In genomic region chr15:102665494-102665893, GRCm38 (mm10) we compare ENCODE assay signal across 10 mouse cellular contexts. TPM values are rescaled to one million over a fixed set of nuclear protein-coding genes. Genes with fewer than 3 reads are reported as not detected.
DNase-seq lines count a peak whose midpoint lies in the region; ATAC-seq lines count a peak whose summit lies in the region.
"Had no signal": no experiment of that assay in that cellular context is flagged by ENCODE, and none has a peak within 500 bp of the region (broad histone marks: within the 10 kb centered on the region; RNA-seq: fewer than 3 reads in every experiment).

No protein-coding gene starts in this region.

- intact Hi-C loops in heart, postnatal 14 days (cut with DNase I), result loop anchor here (5.0 kb wide), 2 partner anchors 73 to 138 kb away; no protein-coding TSS in a partner anchor

- peak; percentile 37 for DNase-seq in ovary, postnatal 14 days (ENCODE audit: low spot score)
- no peak for DNase-seq in ovary, adult 18-20 months (ENCODE audit: low spot score)
- peak; percentile 40 to 77 for DNase-seq in adrenal gland, adult (ENCODE audit: inconsistent age in 2 of 2, low spot score in 1 of 2)
- DNase-seq in embryo, embryonic 10 days (ENCODE audit: low spot score), result peak; percentile 72
- peak; percentile 65 to 70 for DNase-seq in heart, postnatal 14 days
- no peak for DNase-seq in liver, embryonic 11.5 days (ENCODE audit: low spot score)
- DNase-seq in retina, embryonic 14.5 days (ENCODE audit: low spot score), result peak; percentile 75
- peak; percentile 48 to 56 for DNase-seq in thymus, postnatal 36 days

- WGBS in liver, embryonic 11.5 days, result 48% methylated on average over 4 of the region's 4 CpGs

- no peaks in the 10 kb centered on the region for H3K27me3 ChIP-seq in liver, embryonic 11.5 days (replicated peaks; ENCODE audit: control insufficient read depth, insufficient read depth, low read length)

- H3K4me2 ChIP-seq in liver, embryonic 11.5 days, result no peak overlapping the region

- no peak overlapping the region for H3K27ac ChIP-seq in liver, embryonic 11.5 days (ENCODE audit: low read depth, low read length)

- no peaks in the 10 kb centered on the region for H3K9me3 ChIP-seq in liver, embryonic 11.5 days (ENCODE audit: control insufficient read depth, low read length)

- peaks cover 42% of the 10 kb centered on the region; the same call in 1 of the 2 replicates for H3K36me3 ChIP-seq in liver, embryonic 11.5 days (ENCODE audit: control insufficient read depth, insufficient read depth, low read length)

- H3K4me3 ChIP-seq in liver, embryonic 11.5 days (ENCODE audit: low read depth, low read length), result no peak overlapping the region

- peak; percentile 53; the same call in 1 of the 2 replicates for ATAC-seq in liver, embryonic 11.5 days (replicated peaks; ENCODE audit: low FRiP score)

- H3K9ac ChIP-seq in liver, embryonic 11.5 days (ENCODE audit: low read depth, low read length), result no peak overlapping the region

- peaks cover 2% of the 10 kb centered on the region; the same call in 1 of the 2 replicates for H3K4me1 ChIP-seq in liver, embryonic 11.5 days (replicated peaks; ENCODE audit: control insufficient read depth, insufficient read depth, low read length)

RNA-seq across cellular contexts. Expression of gene Atp5g2, which starts 6.7 kb away (rescaled TPM):
- 10 to 100 TPM; 22.8 to 37.2 TPM for total RNA-seq in heart, postnatal 14 days (2021)
- polyA plus RNA-seq in liver, embryonic 11.5 days (2014; fragmentation: Nextera tagmentation; extraction: Ambion mirVana), result 60.2 and 74.2 TPM in 2 replicates

RNA-seq across cellular contexts. Expression of gene Atf7, which starts 40.2 kb away (rescaled TPM):
- 10 to 100 TPM; 65.2 to 68.8 TPM for total RNA-seq in heart, postnatal 14 days (2021)
- polyA plus RNA-seq in liver, embryonic 11.5 days (2014; fragmentation: Nextera tagmentation; extraction: Ambion mirVana), result 14.4 and 17.1 TPM in 2 replicates

RNA-seq across cellular contexts. Expression of gene Gm28047, which starts 40.6 kb away (rescaled TPM):
- total RNA-seq in heart, postnatal 14 days (2021), result under 1 TPM in 1 of 2 experiments, not detected in 1; 0.83 TPM
- polyA plus RNA-seq in liver, embryonic 11.5 days (2014; fragmentation: Nextera tagmentation; extraction: Ambion mirVana), result not detected in 2 replicates
- polyA plus RNA-seq: gonadal fat pad, adult 2 months; neural tube, embryonic 14.5 days had no signal

RNA-seq across cellular contexts. Expression of gene Calcoco1, which starts 56.5 kb away (rescaled TPM):
- 100 to 1,000 TPM in 1 of 2 experiments, 10 to 100 TPM in 1; 89.5 to 104 TPM for total RNA-seq in heart, postnatal 14 days (2021)
- polyA plus RNA-seq in liver, embryonic 11.5 days (2014; fragmentation: Nextera tagmentation; extraction: Ambion mirVana), result 15.0 and 16.2 TPM in 2 replicates

Comparison
In these comparisons a context has a peak if more than half of its experiments do, and no peak if none do; other contexts are left out.
1. DNase-seq: peak in ovary, postnatal 14 days (single experiment), adrenal gland, adult (2 of 2), embryo, embryonic 10 days (single experiment), heart, postnatal 14 days (2 of 2), retina, embryonic 14.5 days (single experiment) and thymus, postnatal 36 days (2 of 2); none in ovary, adult 18-20 months (single experiment) and liver, embryonic 11.5 days (single experiment).